Mouse (Mus musculus): ENCODE data around the gene St6galnac5. TPM values are rescaled to one million over a fixed set of nuclear protein-coding genes. Genes with fewer than 3 reads are reported as not detected.

The St6galnac5 gene
- total RNA-seq, 2 experiments from 2014 or later = 2.5 to 4.9 TPM

DNA sequence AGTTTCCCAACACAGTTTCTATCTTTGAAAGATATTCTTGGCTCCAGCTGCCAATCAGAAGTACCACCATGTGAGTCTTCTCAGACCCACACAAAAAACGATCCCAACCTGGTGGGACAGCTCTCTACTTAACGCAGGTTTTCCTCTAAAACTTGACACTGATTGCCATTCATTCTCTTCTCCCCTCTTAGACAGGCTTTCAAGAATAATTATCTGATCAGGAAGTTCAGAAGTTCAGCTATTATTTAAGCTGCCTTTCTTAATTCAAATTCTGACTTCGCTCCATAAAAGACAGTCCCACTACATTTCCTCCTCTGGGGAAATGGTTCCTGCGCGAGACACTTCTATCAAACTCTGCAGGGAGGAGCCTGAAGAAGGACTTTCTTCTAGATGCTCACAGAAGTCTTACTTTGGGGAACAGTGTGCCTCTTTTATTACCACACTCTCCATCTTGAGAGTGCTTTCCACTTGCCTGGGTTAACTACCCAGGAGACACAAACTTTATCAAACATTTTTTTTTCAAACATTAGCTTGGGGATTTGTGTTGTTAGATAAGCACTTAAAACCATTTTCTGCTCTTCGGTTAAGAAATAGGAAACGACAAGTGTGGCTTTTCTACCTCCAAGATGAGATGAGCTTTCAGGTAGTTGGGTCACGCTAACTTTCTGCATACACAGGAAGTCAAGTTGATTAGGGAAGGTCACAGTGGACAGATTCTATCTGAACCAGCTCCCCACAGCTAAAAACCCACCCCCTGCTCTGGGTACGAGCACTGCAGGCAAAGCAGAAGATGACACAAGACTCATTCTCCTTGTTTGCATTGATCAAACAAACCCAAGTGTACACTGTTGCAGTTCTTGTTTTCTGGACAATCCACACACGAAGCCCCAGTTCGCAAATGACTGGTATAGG lies 30.2 kb downstream of the St6galnac5 start:
- no peak for DNase-seq (ENCODE audit: low spot score in 2 of 2)

DNA sequence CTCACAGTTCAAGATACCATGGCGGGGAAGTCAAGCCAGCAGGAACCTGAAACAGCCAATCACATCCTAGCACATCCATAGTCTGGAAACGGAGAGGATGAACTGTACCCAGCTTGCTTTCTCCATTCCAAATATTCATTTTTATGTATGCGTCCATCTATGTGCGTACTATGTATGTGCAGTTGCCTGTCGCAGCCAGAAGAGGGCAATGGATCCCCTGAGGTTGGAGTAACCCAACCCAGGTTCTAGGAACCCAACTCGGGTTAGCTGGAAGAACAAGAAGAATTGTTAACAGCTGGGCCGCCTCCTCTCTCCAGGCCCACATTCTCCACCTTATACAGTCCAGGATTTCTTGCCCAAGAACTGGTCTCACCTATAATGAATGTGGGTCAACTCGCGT lies 31.1 kb downstream of the St6galnac5 start:
- no peak for DNase-seq (ENCODE audit: low spot score in 2 of 2)

DNA sequence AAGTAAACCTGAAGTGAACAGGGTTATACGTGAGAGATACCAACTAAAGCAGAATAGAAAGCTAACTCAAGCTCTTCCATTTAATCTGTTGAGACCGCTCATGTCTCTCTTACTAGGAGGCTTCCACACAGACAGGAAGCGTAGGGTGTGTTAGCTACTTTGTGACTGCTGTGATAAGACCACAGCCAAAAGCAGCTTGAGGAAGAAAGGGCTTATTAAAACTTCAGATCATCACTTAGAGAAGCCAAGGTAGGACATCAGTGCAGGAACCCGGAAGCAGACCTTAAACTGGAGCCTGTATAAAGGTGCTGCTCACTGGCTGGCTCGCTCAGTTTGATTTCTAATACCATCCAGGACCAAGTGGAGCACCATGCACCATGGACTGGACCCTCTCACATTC lies 31.7 kb downstream of the St6galnac5 start:
- no peak for DNase-seq (ENCODE audit: low spot score in 2 of 2)

DNA sequence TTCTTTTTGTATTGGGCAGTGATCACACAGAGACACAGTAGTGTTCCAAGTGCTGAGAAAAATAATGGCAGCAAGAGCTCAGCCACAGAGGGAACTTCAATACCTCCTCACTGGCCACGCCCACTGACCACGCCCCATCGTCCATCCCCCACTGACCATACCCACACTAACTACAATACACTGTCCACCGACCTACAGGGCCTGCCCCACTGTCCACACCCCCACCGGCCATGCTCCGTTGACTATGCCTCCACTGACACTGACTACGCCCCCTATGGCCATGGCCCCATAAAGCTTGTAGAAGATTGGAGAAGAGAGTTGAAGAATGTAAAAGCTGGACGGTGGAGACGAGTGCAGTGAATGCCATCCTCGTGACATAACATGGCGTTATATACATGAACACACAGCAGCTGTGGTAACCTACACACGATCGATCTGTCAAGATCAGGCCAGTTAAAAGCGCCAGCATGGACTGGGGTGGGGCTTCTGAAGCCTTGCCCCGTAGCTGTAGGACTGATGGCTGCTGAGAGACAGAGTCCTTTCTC lies 32.7 kb downstream of the St6galnac5 start:
- DNase-seq (ENCODE audit: low spot score in 2 of 2) = no peak

DNA sequence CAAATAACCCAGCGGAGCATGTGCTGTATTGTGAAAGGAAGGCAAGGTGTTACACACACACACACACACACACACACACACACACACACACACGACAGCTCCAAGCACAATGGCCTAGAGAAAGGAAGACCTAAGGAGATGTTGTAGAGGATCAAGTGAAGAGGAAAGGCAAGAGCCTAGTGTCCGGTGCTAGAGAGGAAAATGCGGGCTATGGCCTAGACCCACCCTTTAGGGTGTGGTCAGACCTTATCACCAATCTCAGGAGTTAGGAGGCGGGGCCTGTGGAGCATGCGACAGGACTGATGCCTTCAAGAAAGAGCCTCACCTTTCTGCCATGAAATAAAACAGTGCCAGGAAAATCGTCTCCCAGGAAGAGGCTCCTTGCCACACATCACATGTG lies 33.5 kb downstream of the St6galnac5 start:
- DNase-seq (ENCODE audit: low spot score in 2 of 2) = no peak

DNA sequence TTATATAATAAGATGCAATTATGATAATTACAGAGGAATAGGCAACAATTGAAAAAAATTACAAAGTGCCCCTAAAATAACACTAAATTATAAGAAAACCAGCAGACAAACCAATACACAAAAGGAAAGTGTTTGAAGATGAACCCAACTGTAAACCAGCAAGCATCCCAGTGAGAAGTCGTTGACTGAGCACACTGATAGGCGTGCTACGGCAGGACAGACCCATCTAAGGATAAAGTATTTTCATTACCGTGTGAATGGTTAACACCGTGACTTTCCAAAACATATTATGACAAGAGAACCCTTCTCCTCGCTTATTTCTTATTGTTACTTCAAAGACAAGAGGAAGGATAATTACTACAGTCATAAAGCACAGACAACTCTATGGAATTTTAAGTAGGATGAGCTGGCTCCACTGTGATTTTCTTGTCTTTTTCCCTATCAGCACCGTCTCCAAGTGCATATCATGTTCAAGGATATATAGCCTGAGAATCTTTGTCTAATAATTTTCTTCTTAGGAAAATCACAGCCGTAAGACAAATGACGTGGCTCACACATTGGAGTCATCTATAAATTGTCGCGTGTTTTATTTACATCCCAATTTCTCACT lies 34.9 kb downstream of the St6galnac5 start:
- no peak for DNase-seq (ENCODE audit: low spot score in 2 of 2)

DNA sequence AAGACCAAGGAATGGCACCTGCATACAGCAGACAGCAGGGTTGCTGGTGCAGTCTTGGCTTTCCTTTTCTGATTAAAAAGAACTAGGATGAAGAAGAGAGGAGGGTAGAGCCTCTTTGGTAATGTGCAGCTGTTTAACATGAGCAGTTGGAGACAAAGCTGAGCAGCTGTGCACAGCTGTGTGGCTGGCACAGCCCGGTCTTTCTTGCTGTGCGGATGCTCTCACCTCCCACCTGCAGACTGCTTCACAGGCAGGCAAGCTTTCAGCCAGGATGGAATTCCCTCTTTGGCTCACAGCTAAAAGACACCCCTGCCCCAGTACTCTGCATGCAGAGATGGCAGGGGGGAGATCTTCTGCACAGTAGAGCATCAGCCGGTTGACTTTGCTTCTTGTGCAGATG lies 37.3 kb downstream of the St6galnac5 start:
- no peak for DNase-seq (ENCODE audit: low spot score in 2 of 2)

DNA sequence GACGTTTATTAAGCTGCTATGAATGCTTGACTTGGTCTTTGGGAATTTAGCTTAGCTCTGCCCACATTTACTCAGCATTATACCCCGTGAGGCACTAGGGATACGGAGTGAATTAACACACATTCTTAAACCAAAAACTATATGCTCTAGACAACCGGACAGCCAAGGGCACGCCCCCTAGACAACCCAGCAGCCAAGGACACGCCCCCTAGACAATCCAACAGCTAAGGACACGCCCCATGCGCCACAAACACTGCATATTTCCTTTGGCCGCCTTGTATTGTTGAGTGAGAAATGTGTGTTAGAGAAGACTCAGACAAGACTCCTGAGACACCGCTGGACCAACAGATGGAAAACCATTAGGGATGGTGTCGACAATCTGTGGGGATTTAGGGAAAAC lies 39.1 kb downstream of the St6galnac5 start:
- no peak for DNase-seq (ENCODE audit: low spot score in 2 of 2)

DNA sequence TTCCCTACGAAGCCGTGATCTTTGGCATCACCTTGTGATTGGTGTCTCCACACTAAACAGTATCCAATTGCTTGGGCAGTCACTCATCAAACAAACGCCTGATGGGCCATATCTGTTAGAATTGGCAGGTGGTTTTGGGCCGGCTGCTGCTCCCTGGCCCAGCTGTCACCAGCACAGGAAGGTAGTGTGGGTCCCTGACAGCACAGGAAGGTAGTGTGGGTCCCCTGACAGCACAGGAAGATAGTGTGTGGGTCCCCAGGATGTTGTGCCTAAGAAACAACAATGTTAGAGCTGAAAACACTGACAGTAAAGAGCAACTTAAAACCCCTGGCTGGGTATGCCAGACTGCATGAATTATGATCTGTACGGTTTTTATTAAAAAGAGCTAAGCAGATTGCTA lies 40.4 kb downstream of the St6galnac5 start:
- no peak for DNase-seq (ENCODE audit: low spot score in 2 of 2)

DNA sequence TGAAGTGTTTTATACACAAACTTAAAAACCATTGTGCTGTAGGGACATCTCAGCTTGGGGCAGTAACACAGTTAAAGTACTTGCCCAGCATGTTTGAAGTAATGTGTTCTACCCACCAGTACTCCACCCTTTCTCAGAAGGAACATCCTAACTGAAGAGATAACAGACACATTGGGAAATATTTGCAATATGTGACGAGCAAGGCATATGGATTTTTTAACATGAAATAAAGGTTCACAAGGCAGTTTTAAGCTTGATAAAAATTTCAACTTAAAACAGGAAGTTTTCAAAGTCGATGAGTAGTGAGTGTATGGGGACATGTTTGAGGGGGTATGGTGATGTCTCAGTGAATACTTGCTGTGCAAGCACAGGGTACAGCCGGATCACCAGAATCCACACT lies 45.7 kb downstream of the St6galnac5 start:
- DNase-seq (ENCODE audit: low spot score in 2 of 2) = no peak

DNA sequence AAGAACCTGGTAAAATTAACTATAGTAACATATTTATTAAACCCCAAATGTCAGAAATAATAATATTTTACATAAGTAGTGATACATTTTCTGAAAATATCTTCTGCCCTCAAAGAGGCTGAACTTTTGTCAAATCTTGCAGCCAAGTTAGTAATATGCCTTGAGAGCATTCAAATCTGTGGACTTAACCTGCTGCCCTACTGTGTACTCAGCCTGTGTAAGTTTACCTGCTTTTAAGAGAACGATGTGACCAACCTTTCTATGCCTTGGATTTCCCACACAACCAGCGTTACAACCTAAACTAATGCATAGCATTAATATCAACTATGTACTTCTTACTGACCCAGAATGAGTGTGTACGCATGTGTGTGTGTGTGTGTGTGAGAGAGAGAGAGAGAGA lies 48.3 kb downstream of the St6galnac5 start:
- DNase-seq (ENCODE audit: low spot score in 2 of 2) = no peak

DNA sequence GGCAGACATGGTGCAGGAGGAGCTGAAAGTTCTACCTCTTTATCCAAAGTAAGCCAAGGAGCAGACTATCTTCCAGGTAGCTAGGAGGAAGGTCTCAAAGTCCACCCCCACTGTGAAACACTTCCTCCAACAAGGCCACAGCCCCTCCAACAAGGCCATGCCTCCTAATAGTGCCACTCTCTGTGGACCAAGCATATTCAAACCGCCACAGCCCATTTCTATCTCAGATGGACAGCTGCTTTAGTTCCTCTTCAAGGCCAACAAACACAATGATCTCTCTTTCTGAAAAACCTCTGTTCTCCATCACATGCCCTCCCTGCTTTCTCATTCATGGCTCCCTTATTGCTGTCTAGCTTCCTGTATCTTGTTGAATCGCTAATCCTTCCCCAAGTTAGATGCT lies 49.5 kb downstream of the St6galnac5 start:
- DNase-seq (ENCODE audit: low spot score in 2 of 2) = no peak

DNA sequence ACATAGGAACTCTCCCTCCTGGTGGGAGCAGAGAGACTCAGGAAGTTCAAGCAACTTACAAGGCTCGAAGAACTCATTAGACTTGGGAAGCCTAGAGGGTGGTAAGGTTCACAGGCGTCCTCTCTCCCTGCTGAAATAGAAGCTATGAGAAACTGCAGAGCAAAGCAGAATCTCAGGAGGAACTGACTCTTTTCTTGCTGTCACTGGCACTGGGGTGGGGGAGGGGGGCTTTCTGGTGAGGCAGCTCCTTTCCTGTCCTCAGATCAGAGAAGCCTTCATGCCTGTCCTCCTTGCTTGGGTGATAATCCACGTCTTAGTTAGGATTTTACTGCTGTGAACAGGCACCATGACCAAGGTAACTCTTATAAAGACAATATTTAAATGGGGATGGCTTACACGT lies 50.0 kb downstream of the St6galnac5 start:
- DNase-seq (ENCODE audit: low spot score in 2 of 2) = no peak

DNA sequence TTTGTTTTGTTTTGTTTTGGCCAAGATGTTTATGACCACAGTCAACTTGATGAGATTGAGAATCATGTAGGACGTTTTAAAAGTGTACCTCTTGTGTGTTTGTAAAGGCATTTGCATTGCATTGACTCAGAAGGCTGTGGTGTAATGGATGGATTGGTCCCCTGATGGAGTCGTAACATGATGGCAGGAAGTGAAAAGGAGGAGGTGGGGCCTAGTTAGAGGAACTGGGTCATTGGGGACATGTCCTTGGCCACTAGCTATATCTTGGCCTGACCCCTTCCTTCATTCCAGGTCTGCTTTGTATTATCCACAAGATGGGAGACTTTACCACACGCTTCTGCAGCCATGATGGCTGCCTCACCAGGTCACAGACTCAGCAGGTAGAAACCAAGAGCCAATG lies 50.7 kb downstream of the St6galnac5 start:
- DNase-seq (ENCODE audit: low spot score in 2 of 2) = no peak

DNA sequence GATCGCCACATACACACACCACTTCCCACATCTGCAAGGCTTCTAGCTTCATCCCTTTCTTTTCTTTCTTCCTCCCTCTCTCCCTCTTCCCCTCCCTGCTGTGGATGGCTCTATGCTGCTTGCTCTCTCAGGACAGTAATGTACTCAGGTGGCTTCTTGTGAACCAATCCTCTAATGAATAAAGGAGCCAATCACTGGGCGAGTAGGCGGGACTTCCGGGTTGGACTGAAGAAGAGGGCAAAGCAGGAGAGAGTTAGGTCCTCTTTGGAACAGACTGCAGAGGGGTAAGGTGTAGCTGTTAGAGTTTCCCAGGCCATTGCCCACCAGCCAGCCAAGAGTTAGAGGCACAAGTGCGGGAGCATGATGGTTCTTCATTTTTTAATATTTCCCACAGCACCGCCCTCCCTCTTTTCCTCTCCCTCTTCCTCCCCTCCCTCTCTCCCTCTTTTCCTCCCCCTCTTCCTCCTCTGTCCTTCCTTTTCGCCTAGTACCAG lies 52.2 kb downstream of the St6galnac5 start:
- DNase-seq (ENCODE audit: low spot score in 2 of 2) = no peak

DNA sequence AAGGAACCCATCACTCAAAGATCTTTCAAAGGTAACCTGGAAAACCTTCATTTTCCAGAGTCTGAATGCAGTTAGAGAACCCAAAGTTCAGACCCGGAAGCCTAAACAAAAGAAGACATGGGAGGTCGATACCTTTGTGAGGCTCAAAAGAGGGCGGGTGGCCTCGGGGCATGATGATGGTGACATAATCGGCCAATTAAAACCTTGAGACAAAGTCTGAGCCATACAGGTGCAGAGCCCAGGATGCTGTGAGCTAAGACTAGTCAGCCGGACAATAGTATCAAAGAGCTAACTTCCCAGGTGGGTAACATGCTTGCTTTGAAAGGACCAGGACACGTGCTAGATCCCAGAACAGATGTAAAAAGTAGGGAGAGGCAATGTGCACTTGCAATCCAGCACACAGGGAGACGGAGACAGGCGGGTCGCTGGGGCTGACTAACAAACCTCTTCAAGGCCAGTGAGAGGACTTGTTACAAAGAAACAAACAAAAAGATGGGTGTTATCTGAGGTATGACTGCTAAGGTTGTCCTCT lies 52.7 kb downstream of the St6galnac5 start:
- no peak for DNase-seq (ENCODE audit: low spot score in 2 of 2)

DNA sequence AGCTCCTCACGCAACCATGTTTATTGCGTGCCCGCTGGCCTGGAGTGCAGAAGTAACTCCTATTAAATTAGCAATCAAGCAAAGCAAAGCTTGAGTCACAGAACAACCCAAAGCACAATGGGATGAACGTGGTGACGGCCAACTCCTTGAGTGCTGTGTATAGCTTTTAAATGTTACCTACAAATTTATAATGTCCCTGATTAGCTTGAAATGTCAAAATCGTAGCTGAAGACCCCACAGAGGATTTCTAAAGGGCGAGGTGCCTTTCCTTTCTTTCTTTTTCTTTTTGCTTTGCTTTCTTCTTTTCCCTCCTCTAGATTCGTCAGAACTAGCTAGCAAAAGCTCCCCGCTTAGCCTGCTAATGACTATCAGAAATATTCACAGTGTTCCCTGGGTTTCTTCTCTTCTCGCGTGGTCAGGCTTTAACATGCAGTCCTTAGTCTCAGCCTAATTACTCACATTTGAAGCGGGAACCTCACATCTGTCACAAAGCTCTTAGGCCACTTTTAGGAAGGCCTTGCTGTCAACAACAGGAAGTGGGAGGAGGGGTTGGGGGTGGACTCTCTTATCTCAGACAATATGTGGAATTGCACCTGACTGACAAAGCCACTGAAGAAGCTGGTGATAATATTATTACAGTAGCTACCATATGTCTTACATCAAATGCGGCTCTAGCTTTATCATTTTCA lies 53.6 kb downstream of the St6galnac5 start:
- DNase-seq (ENCODE audit: low spot score in 2 of 2) = no peak

DNA sequence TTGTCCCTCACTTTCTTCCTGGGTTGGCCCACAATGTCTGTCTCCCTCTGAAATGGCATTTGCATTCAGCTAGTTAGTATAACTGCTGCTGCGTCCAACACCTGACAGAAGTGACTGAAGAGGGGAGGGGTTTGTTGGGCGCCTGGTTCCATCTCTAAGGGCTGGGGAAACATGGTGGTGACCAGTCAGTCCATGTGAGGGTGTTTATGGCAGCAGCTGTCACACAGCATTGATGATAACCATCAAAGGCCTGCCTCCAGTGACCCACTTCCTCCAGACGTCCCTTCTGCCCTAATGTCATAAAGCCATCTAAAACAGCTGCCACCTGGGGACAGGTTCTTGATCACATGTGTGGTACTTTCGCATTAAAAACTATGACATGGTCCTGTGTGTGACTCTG lies 55.9 kb downstream of the St6galnac5 start:
- no peak for DNase-seq (ENCODE audit: low spot score in 2 of 2)

DNA sequence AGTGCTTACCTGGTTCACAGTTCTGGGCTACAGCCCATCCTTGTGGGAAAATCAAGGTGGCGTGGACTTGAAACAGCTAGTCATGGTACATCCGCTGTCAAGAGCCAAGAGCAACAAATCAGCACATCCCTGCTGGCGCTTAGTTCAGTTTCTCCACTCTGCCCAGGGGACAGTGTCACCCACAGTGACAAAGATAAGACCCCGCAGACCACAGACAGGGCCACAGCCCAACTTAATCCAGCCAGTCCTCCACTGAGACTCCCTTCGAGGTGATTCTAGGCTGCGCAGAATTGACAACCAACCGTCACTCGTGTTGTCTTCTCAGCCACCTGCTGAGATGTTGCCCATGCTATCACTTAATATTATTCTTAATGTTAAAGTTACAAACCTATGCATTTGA lies 56.7 kb downstream of the St6galnac5 start:
- DNase-seq (ENCODE audit: low spot score in 2 of 2) = no peak

DNA sequence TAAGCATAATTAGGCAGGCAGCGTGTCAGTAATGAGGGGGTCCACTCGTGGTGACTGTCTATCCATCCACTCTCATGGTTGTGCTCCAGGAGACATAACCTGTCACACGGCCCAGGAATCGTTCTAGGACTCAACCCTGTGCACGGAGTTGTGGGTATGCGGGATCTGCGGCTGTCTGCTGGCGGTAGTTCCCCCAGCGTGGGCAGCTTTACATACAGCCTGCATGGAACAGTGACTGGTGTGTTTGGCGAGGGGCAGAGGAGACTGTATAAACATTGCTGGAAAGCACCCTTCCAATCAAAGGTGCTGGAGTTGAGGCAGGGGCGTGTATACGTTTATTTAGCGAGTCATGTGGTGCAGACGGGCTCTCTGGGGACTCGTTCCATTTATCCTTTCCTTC lies 58.5 kb downstream of the St6galnac5 start:
- DNase-seq (ENCODE audit: low spot score in 2 of 2) = no peak

DNA sequence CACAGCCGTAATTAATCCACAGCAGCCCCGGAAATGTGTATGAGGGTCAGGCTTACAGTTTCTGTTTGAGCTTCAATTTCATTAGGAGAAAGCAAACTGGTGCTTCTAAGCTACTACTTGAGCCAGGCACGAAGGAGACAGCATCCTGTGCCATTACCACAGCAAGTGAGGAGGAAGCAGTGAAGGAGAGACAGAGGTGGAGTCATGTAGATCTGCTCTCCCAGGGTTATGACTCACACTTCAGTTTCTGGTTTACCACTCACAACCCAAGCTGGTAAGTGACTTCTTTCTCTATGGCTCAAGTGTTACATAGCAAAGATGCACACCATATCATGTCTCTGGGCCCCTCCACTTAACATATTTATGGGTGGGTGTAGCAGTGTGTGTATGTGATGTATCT lies 61.7 kb downstream of the St6galnac5 start:
- no peak for DNase-seq (ENCODE audit: low spot score in 2 of 2)

DNA sequence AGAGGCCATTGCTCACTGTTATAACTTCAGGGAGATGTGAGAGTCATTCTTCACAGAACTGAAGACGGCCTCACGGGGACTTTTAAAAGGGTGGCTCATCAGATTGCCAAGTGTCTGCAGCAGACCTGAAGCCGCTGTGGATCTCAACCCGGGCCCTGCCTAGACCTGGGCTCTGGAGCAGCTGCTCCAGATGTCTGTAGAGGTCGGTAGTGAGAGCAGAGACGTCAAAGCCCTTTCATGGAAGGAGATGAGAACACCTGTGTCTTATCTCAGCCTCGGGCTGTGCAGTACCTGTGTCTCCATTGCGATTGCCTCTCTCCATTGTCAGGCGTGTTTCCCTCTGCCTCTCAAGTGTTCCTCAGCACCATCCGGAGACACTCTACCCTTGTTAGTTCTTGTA lies 62.9 kb downstream of the St6galnac5 start:
- DNase-seq (ENCODE audit: low spot score in 2 of 2) = no peak

Measured in adrenal gland, postnatal 4 days (tissue).